Mouse (Mus musculus): ENCODE measurements around the gene Cdh24.

The Cdh24 gene

DNA sequence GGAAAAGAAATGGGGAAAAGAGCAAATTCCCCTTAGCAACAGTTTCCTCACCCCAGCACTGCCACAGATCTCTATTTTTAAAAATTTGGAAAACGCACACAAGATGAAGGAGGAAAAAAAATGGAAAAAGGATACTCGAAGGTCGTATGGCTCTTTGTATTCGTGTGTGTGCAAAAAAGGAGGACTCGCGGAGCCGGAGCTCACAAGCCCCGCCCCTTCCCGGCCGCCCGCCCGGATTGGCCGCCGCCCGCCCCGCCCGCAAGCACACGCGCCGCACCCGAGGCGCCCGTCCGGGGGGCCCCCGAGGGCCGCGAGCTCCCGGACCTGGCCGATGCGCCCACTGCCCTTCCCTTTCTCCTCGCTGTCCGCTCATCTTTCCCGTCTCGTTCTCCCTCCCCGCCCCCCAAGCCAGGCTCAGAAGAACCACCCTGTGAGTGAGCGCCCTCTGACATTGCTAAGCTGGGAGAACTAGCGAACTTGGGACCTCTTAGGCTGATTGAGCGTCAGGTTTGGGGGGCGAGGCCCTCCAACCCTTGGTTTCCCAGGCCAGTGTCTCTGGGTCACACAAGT is 35.3 kb downstream of the Cdh24 start, which contains the start of gene 4931414P19Rik:
Gene 4931414P19Rik, minus strand, starts transcription at position 242 of the 570 bp plus-strand sequence.
- peak; percentile 42 for DNase-seq (ENCODE audit: low read depth)

DNA sequence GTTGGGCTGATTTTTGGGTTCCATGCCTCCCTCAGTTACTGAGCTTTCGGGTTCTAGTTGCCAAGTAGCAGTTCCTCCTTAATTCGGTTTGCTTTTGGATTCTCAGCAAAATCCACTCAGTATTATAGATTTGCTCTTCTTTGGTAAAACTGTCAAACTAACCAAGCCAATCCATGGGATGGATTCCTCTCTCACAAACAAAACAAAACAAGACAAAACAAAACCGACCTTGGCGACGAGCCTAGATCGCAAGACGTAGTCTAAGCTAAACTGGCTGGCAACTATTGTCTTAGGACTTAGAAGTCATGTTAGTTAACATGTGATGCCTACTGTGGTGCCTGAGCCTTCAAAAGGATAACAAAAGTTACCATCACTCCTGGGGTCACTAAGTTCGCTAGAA is 37.5 kb downstream of the Cdh24 start:
- DNase-seq (ENCODE audit: low read depth): no peak

DNA sequence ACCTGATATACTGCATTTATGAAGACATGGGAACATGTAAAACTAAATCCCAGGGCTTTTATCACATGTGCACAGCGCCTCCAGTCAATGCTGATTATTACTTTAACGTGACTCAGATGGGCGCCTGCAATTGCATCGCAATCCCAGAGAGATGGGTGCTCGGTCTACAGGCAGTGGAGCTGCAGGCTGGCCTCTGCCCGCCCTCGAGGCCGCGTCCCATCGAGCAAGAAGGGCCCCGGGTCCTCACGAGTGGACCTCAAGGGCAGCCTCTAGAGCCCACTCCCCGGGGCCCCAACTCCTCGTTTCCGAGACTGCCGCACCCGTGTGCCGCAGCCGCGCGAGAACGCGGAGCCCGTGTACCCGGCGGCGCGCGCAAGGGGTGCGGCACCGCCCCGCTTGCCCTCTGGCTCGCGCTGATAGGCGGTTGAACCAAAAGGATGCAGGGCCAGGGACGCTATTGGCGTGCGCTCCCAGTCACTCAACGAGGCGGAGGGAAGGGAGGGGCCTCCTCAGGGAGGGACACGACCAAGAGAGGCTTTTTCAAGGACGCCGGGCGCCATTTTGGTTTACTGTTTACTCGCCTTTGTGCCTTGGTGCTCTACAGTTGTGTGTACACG is 38.0 kb downstream of the Cdh24 start:
- peak; percentile 91 for DNase-seq (ENCODE audit: low read depth)

DNA sequence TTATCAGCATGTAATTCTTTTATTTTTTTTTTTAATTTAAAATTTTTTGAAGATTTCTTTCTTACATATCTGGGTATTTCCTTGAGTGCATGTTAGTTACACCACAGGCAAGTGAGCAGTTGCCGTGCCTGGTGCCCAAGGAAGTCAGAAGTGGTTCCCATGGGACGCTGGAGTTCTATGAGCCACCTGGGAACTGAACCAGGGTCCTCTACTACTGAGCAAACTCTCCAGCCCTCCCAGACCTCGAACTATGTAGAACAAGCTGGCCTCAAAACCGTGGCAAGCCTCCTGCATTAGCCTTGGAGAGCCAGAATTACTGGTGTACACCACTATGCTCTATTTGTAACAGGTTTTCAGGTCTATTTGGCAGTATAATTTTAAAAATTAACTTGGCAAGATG is 38.6 kb downstream of the Cdh24 start:
- no peak for DNase-seq (ENCODE audit: low read depth)

DNA sequence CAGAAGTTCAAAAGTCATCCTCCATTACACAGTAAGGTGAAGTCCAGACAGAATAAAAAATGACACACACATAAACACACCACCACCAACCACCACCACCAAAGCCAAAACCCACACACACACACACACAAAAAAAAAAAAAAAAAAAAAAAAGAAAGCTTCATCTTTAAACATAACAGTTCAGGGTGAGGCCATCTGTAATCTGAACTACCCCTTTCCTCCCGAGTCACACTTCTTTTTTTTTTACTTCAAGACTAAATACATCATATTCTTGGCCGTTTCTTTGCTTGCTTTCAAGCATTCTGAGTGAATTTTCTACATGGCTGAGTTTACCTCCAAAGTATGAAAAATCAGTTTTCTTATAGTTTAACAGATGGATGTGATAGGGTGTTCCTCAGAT is 39.6 kb downstream of the Cdh24 start:
- DNase-seq (ENCODE audit: low read depth): no peak

DNA sequence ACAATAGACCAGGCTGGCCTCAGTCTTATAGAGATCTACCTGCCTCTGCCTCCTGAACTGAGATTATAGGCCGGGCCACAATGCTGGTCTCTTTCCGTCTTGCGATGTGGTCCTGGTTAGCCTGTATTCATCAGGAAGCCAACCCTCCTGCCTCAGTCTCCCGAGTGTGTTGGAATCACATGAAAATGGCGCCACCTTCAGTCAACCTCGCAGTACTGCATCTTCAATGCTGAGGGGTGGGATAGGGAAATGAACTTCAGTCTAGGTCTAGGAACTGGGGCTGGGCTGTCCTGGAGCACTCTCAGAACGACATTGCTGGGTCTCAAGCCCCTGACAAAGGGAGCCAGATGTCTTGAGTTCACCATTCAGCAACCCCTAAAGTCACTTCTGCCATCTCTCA is 44.1 kb downstream of the Cdh24 start:
- DNase-seq (ENCODE audit: low read depth): no peak

DNA sequence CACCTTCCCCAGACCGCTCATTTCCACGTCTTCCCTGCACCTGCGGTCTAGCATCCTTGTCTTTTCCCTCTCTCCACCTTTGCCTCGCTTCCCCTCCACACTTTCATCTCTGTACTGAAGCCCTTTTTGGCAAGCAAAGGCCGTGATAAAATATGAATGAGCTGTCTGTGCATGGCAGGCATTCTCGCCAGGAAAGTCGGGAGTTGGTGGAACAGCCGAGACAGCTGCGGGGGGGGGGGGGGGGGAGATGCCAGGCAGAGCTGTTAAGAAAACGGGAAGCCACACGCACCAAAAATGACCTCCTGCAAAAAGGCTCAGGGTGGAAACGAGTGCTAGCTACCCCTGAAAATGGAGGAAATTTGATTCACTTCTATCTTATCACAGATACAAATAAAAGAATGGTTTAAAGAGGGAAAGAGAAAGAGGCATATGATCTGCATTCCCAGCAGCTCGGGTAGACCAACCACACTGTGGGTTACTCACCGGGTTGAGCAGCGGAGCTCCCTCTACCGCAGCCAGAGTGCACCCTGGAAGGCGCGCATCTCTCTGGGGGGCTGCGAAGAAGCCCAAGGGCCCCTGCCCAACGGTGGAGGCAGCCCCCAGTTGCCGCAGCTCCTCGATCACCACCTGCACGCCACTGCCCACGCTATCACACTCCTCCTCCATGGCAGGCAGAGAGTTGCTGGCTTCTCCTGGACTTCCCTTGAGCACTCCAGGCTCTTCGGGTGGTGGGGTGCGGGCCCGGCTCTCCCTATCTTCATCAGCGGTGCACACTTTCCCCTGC is 46.3 kb downstream of the Cdh24 start:
- DNase-seq (ENCODE audit: low read depth): no peak

DNA sequence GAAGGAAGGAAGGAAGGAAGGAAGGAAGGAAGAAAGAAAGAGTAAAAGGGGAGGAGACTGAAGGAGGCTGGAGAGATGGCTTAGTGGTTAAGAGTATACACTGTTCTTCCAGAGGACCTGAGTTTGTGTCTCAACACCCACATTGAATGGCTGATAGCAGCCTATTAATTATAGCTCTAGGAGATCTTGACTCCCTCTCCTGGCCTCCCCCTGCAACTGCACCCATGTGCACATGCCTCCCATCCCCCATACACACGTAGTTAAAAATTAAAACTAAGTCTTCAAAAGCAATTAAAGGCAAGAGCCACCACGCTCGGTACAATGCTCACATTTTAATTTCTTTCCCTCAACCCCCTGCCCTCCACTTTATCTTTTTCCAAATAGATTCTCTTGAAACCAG is 47.1 kb downstream of the Cdh24 start:
- no peak for DNase-seq (ENCODE audit: low read depth)

DNA sequence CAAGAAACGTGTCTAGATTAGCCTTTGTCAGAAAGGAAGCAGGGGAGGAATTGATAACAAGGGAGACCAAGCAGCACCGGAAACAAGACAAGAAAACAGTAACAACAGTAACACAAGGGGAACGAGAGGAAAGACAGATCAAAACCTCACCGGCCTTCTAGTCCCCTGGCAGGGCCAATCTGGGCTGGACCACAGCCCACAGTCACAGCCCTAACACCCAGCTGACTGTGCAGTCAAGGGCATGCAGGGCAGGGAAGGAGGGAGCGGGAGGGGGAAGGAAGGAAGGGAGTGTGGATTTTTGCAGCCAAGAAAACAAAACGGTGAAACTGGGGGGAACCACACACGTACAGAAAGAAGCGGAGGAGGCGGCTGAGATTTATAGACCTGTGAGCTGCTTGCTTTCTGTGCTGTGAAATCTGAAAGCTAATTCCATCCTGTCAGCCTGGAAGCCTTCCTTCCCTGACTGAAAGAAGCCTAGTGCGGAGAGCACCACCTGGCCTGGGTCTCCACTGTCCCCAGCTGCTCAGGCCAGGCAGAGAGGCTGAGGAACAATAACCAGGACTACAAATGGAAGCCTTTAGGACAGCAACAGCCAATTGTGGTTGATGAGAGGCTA is 48.7 kb downstream of the Cdh24 start:
- DNase-seq (ENCODE audit: low read depth): no peak

DNA sequence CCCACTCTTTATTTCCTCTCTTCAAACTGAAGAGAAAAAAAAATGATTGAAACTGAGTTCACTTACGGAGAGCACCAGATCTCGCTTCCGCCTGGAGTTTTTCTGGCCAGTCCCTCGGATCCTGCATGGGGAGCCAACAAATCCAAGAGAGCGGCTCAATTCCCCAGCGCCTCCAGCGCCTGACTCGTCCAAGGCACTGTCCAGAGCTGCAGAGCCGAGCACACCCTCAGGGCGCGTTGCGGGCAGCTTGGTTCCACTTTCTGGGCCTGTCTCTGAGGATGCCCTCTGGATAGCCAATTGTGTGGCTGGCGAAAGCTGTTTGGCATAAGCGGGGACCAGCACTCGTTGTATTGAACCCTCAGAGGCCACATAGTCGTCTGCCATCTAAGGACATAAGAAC is 50.1 kb downstream of the Cdh24 start:
- no peak for DNase-seq (ENCODE audit: low read depth)

DNA sequence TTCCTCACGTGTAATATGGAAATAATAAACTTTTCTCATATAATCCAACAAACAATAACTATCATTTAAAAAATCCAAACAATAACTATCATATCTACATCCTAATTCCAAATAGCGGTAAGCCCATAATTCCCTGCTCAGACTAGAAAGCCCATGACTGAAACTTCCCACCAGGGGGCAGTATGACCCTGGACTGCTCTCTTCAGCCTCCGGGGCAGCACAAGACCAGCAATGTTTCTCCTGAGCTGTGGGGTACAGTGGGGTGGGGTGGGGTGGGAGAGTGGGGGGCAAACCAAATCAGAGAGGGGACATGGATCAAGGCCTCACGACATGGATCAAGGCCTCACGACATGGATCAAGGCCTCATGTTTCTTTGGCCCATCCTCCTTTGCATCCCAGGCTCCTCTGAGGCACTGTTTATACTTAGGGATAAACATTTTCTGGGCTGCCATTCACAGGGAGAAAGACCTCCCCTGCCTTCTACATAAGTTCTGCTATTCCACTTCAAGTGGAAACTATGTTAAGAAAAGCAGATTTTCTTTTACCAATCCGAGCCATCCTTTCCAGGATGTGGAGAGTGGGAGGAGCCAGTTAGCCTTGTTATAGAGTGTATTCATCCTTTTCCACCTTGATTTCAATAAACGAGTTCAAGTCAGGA is 57.4 kb downstream of the Cdh24 start:
- DNase-seq (ENCODE audit: low read depth): peak; percentile 64

DNA sequence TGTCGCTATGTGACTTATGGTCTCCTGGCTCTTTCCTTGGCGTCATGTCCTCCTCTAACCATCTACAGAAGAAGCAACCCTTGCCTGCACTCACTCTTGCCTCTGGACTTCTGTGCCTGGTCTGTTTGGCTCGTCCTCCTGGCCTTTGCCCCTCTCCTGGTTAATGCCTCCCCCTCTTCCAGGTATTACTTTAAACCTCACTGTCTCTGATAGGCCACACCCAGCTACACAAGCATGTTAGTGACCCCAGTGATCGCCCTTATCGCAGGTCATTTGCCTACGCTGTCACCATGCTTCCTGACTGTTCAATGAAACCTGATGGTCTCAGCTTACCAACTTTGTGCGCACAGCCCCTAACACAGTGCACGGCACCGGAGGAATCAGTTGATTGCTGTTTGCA is 58.6 kb downstream of the Cdh24 start:
- DNase-seq (ENCODE audit: low read depth): no peak
